Mouse (Mus musculus): ENCODE measurements at regions not wholly inside any gene's neighbourhood (a gene's known extent, or its start where the extent isn't known, plus 50 kb on each side); places are given as distances from the start of the nearest gene placed in this dataset.

DNA sequence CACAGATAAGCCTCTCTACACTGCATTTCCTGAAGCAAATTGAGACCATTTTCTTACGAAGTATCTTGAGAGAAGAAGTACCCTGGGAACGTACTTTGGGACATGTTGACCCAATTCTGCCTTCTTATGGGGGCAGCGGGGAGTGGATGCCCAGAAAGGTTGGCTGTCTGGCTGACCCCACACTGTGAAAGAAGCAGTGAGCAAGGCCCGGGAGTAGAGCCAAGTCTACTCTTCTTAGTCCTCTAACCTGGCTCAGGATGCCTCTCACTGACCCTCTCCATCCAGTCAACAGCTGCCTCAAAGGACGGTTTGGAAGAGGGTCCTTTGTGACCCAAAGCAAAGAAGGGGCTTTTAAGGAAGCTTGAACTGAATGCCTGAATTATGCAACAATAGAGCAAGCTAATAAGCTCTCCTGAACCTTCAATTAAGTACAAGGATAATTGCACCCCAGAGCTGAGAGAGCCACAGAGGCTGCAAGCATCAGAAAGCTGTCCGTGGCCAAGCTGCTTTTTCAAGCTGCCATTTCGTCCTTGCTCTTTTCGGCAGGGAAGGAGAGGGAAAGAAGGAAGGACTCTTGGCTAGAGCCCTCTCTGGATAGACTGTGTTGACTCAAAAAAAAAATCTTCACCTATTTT lies 70.3 kb downstream of the Pctp start:
- DNase-seq: peak; percentile 21

DNA sequence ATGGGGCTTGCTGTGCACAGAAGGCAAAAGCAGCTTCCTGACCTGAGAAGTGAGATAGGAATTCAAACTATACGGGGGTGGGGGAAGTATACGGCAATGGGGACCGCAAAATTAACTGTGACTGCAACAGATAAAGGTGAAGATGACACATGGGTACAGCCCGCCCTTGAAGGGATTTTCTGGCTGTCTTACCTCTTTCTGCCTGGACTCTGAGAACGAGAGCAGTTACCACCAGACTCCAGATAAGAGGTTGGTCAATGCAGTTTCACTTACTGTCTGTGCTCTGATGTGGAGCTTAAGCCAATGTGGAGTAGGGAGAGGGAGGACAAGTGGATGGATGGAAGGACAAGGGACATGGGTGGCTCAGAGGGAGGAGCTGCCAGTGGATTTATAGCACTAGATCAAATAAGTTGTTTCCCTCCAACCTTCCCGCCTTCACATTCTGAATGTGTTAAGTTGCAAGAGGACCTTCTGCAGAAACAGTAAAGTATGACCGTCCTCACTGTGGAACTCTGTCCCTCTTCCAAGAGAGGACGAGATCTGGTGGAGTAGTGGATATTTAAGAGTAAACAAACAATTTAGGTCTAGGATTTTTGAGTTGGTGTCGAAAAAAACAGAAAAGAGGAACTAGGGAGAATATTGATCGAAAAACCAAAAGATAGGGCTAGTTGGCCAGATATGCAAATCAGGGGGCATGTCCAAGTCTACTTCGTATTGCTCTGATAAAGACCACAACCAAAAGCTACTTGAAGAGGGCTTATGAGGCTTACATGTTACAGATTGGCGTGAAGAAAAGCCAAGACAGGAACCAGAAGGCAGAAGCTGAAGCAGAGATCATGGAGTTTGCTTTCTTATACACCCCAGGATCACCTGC lies 73.3 kb downstream of the Pctp start:
- no peak for DNase-seq

DNA sequence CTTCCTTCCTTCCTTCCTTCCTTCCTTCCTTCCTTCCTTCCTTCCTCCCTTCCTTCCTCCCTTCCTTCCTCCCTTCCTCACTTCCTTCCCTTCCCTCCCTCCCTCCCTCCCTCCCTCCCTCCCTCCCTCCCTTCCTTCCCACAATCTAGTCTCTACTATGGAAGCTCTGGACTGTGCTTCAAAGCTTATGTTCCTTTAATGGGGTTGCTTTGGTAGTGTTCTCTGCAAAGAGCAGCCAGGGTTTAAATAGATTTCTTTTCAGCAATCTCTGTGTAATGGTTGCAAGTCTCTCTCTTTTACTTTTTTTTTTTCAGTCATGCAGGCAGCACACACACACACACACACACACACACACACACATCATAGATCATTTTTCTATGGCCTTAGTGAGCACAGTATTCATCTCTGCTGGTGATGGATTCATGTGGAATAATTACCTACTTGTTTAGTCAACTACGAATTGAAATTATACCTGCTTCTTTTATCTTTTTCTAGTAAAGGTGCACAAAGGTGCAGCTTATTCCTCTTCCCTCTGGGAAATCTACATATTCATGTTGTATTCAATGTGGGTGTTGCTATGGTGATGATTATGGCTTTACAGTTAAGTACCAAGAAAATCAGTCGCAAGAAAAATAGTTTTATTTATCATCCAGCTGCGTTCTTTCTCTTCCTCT lies 75.1 kb downstream of the Pctp start:
- DNase-seq: no peak

DNA sequence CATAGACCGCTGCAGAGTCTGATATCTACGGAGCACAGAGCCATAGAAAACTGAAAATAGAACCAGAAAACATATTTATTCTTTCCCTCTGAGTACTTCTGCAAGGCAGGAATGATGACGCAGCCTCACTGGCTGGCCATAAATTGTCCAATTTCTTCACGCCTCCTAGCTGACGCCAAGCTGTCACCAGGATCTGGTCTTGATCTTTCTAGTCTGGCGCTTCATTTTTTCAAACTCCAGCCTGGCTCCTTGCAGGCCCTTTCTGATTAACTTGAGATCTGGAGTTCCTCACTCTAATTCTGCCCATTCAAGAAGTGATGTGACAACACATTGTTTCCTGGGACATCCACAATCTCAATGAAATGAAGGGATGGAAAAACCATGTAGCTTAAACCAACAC lies 80.1 kb downstream of the Pctp start:
- DNase-seq: no peak

DNA sequence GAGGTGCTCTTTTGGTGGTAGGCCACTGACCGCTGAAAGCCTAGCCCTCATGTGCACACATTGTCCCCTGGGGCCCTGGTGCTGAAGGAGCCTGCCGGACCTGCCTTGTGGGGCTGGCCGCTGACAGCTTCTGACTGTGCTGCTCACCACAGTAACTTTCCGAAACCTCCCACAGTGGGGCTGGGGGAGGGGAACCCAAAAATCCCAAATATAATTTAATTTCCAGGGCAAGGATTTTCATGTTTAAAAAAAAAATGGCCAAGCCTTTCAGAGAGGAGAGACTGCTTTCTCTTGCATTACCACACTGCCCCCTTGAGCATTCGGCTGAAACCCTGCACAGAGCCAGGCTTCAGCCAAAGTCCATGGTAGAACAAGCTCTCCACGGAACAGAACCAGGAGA lies 81.5 kb downstream of the Pctp start:
- peak; percentile 4 for DNase-seq

DNA sequence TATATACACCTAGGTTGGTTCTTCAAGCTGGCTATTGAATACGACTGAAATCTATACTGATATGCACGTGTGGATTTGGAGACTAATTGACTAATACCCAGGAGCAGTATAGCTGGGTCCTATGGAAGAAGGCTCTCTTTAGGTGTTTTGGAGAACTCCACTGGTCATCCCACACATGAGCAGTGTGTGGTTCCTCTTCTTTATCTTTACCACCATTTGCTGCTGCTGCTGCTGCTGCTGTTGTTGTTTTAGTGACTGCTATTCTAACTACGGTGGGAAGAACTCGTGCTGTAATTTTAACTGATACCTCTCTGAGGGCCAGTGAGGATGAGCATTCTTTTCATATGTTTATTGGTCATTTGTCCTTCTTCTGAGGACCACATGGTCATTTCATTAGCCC lies 86.9 kb downstream of the Pctp start:
- no peak for DNase-seq

DNA sequence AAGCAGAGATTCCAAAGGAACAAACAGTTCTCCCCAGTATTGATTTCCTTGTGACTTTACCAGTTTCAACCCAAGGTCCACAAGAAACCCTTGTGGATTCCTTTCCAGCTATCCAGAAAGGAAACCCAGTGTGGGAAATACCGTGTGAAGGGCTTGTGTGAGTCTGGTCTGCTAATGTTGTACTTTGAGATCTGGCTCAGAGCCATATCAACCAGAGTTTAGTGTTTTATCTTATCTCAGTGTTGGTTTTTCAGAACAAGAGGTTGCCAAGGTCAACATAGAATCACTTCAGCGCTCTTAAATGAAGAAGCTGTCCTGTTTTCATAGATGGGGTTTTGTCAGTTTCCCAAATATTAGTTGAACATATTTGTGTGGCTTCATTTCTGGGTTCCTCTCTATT lies 88.1 kb downstream of the Pctp start:
- no peak for DNase-seq

DNA sequence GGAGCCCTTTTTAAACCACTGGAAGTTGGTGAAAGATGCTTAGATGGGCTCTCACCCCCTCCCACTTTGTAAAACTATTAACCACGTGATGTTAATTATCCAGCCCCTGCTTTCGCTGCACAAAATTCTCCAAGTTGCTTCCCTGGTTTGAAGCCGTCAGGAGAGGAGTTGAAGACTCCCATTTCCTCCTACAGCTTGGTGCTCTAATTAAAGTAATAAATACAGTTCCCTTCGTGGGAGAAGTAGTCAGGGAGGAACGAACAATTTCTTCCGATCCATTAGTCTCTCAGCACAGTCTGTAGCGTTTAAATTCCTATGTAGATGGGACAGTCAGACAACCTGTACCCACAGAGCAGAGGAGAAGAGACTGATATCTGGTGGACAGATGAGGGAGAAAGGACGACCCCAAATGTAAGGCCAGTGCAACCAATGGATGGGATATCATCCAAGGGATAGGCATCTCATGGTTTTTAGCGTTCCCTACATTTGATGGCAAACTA lies 101.4 kb downstream of the Pctp start:
- no peak for DNase-seq

DNA sequence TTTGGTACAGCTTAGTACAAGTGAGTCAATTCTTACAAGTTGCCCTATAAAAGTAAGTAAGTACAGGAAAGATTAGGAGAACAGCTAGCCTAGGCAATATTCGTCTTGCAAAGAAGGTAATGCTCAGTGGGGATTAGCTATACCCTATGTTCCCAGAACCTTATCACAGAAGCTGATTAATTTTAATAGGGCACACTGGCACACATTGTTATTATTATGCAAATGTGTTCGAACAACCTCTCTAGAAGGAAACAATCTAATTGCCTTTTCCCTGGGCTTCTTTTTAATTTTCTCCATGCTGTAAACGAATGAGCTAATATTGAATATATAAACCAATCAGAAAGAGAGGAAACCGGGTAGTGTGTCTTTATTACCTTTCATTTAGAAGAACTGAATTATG lies 104.2 kb downstream of the Pctp start:
- DNase-seq: no peak

DNA sequence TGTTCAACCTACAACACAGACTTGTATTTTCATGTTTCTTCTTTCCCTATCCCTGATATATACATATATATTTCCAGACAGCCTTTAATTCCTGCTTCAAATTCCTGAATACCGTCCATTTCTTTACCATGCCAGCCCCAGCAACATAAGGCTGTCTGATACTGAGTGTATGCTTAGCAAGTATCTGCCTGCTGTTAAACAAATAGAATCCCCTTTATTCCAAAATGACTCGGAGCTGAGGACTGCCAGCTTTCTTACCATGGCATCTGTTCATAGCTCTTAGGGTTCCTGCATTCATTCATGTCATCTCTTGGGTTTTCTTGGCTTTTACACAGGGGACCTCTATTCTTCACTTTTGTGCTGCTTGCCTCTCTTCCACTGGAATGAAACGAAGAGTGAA lies 105.8 kb downstream of the Pctp start:
- no peak for DNase-seq

DNA sequence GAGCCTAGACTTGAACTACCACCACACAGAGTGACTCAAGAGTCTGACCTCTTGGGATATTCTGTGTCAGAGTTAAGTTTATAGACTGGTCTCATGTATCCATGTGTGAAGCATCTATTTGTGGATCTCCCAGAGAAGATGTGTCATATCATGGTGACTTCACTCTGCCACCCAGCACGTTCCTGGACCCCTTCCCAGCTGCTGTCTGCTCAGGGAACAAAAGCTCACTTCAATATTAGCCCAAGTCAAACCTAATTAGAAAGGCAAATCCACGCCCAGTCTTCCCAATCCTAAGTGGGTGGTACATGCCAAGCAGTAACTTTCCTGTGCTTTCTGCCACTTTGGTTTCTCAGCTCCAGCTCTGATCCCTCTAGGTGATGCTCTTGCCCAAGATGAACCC lies 94.1 kb upstream of the Ankfn1 start:
- DNase-seq: no peak

DNA sequence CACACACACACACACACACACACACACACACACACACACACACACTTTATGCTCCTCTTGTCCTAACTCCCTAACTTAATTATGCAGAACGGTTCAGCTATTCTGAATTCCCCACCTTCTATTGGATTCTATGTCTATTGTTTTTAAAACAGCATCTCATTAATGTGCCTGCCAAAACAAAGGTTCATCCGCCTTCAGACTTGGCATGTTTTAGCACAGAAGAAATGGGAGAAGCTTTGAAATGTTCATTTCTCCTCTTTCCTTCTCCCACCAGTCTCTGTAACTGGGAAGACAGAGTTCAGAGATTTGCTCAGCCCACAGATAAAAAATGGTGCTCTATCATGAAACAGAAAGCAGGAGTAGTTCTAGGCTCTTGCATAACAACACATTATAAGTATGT lies 90.1 kb upstream of the Ankfn1 start:
- no peak for DNase-seq

DNA sequence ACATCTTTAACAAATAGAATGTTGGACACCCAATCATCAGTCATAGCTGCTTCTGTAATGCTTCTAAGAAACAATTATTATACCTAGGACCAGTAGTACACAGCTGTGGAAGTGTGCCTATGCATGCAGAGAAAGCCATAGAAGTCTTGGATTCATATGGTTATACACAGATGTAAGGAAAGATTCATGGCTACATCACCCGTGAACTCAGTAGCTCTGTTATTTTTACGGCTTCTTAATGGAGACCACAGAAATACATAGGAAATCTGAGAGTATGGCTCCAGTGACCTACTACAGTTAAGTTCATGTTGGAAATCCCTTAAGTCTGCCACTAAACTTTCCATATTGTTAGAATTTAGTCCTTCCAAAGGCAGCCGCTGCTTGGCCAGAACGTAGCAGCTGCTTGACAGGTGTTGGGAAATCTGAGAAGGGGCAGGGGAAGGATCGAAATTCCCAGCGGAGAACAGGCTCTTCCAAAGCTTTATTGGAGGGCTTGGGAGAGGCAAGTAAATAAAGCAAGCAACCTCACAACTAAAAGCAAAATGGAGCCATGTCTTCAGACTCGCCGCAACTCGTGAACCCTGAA lies 78.8 kb upstream of the Ankfn1 start:
- no peak for DNase-seq

DNA sequence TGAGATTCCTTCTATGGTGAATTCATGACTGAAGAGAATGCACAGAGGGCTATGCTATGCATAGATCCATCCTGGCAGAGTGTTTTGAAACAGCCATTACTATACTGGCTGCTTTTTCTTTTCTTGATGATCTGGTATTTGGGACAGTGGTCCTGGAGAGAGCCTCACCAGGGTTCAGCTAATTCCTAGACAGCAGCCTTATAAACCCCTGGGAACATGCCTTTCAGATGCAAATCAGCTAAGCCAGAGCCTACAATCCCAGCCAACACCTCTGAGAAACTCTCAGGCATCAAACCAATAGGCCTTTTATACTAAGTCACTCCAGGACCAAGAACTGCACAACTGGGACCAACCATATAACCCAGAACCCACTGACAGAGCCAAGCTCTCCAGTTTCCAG lies 64.4 kb upstream of the Ankfn1 start:
- DNase-seq: no peak

DNA sequence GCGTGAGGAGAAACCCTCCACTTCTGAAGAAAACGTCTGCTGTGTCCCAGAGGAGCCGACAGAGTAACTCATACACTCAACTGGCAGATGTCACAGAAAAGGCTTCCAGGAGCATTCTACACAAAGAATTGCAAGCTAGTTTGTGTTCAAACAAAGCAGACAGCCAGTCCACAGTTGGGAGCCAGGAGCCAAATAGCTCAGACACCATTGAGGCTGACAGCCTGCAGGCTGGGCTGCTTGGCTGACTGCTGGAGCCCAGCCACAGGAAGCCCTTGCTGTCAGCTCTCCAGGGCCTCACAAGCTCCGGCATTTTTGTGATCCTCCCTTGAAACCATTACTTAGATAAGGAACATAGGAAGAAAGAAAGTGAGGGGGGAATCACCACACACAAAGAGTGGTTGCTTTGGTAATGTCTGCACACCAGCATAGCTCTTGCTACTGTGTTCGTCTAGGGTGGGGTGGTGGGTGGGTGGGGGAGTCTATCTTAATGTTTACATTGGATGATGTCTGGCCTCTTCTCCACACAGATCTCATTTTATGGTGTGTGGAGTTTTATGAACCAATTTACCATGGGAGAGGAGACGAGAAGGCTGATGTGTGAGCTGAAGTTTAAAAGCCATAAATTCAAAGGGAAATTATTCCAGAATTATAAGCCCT lies 62.3 kb upstream of the Ankfn1 start:
- peak; percentile 3 for DNase-seq

DNA sequence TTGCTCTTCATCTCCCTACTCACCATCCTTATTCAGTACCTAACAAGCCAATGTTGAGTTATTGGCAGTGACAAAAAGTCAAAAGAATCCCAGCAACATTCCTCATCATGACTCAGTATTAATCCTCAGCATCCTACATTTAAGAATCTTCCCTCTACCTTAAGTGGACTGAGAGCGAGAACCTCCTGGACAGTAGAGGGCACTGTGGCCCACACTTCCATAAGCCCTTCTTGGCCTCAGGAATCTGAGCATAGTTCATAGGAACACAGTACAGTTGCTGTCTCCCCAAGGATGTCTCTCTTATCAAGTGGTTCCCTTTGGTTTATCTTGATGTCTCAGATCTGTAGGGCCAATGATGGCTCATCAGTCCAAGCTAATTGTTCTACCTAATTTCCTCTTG lies 60.5 kb upstream of the Ankfn1 start:
- no peak for DNase-seq

DNA sequence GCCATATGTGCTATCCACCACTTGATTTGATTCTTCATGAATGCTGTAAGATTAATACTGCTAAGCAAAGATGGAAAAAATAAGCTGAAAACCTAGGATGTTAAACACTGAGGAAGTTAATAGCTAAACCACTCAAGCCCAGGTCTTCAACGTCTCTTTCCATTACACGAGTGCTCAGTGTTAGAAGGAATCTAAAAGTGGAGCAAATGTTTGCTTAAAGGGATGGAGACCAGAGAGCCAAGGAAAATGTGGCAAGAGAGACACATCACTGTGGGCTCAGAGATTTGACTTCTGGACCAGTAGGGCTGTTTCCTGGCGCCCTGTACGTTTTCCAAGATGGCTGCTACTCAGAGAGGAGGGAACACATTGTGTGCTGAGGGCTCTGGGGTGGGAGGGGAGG lies 59.4 kb upstream of the Ankfn1 start:
- no peak for DNase-seq

DNA sequence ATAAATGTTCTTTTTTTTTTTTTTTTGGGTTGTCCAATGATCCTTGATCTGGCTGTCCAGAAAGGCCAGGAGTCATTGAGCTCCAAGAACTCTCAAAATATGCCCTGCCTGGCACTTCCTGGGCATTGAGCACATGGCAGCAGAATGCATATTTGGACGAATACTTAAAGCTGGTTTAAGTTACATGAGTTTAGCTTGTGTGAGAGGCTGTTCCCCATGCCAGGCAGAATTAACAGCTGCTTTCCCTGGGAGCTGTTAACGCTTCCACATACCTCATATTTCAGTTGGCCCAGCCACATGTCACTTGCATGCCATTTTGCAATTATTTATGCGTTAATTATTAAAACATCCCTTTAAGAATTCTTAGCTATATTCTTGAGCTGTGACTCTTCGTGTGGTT lies 56.6 kb upstream of the Ankfn1 start:
- no peak for DNase-seq

DNA sequence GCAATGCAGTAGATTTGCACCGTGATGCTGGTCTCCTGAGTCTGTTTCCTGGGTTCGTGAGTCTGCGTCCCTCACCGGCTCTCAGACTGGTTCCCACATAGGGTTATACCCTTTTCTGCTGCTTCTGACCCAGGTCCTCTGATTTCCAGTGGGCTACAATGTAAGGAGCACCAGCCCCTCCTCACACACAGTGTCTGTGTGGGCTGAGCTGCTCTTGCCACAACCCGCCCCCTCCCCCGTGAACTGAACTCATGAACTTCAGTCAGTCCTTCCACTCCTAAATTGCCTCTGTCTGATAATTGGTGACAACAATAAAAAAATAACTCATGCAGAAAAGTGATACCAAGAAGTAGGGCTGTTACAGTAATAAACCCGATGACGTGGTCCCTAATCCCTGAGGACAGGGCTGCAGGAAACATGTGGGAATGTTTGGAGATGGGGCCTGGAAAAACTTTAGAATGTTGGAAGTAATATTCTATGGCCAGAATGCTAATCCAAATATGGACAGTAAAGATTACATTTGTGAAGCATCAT lies 54.2 kb upstream of the Ankfn1 start:
- DNase-seq: no peak

All from cerebellum, adult 9-11 months (tissue).